Mouse (Mus musculus) spleen, adult 2 months (tissue): Measurements from ENCODE around the gene Cpne6.

Experiments used
- CTCF ChIP-seq: fragments of 200-500 bp; IDR thresholded peaks from 2 replicates; pipeline ENCODE4 v1.5.1; 2011; ENCODE audit warnings: mild to moderate bottlenecking, inconsistent platforms; ENCODE audit not compliant: insufficient read depth, insufficient read length, insufficient replicate concordance; ENCODE audit errors: extremely low read depth
- POLR2A ChIP-seq: fragments of 200-500 bp; IDR thresholded peaks from 2 replicates; pipeline ENCODE4 v1.6.1; 2011; ENCODE audit warnings: low read depth, low read length, inconsistent platforms

DNA sequence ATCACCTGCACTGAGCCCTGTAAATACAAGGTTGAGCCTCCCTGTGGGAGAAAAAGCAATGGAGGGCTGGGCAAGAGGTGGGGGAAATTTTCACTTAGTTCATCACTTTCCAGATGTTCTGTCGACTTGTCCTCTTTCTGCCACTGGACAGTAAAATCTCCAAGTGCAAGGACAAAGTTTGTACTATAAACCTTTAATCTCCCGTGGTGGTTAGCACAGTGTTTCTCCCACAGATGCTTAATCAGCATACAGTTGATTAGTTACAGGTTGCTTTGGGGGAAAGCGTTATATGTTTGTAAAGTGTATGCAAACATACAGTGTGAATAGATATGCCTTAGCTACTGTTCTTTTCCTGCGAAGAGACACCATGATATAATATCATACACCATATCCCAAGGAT is 43.8 kb upstream of the Cpne6 start:
- TF ChIP-seq POLR2A (no peak), CTCF (no peak)
